Mouse (Mus musculus) thymus, postnatal 0 days (tissue): ENCODE data around the gene Fitm1. TPM values are rescaled to one million over a fixed set of nuclear protein-coding genes. Genes with fewer than 3 reads are reported as not detected.

Experiments
- DNase-seq: peaks from one replicate; pipeline ENCODE4 v3.0.0-alpha.2; 2015; ENCODE audit warnings: low spot score
- polyA plus RNA-seq: library from polyadenylated mRNA; unstranded; fragments of >200 nt; fragmentation: Nextera tagmentation; extraction: Ambion mirVana; gene quantifications from 2 replicates; pipeline ENCODE4 v1.2.1, GENCODE M21; 2015

Fitm1 gene
- polyA plus RNA-seq, 1 experiment from 2014 or later: 0.33 TPM

GRCm38 (mm10) chr14:55596036-55596690, 20.7 kb downstream of the Fitm1 start:
- DNase-seq: no peak

DNA sequence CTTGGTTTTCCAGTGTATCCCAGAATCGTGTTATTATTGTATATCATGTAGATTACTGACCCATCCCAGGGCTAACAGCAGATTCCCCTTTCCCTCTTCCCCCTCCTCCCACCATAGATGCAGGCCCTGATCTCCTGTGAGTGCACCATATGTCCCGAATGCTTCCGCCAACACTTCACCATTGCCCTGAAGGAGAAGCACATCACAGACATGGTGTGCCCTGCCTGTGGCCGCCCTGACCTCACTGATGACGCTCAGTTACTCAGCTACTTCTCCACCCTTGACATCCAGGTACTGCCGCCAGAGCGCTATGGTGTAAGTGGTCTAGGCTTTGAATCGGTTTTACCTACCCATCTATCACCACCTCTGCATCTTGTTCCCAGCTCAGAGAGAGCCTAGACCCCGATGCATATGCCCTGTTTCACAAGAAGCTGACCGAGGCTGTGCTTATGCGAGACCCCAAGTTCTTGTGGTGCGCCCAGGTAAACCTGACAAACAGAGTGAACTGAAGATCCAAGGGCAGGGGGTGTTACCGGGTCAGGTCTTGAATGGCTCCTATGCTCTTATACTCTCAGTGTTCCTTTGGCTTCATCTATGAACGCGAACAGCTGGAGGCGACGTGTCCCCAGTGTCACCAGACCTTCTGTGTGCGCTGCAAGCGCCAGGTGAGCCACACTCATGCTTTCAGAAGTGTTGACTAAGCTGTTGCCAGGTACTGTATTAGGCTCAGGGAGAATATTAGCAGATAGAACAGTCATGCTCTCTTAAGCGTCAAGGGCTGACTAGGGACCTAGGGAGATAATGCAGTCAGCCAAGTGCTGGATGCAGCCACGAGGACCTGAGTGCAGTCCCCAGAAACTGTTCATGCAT, 23.3 kb downstream of the Fitm1 start:
- no peak for DNase-seq

GRCm38 (mm10) chr14:55603271-55603632, 27.8 kb downstream of the Fitm1 start, which contains the start of gene Irf9:
TSS of gene Irf9 (plus strand) at chr14:55603571.
- DNase-seq: no peak

GRCm38 (mm10) chr14:55603633-55604576, 28.5 kb downstream of the Fitm1 start:
- peak; percentile 95 for DNase-seq

DNA sequence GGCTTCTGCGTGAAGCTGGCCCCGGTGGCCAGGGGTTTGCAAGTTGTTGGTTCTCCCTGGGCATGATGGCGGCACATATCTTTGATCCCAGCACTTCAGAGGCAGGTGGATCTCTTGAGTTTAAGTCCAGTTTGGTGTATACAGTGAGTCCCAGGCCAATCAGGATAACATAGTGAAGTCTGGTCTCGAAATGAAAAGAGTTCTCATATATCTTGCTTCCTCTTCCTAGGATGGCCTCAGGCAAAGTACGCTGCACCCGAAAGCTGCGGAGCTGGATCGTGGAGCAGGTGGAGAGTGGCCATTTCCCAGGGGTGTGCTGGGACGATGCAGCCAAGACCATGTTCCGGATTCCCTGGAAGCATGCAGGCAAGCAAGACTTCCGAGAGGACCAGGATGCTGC, 29.4 kb downstream of the Fitm1 start:
- DNase-seq: no peak

DNA sequence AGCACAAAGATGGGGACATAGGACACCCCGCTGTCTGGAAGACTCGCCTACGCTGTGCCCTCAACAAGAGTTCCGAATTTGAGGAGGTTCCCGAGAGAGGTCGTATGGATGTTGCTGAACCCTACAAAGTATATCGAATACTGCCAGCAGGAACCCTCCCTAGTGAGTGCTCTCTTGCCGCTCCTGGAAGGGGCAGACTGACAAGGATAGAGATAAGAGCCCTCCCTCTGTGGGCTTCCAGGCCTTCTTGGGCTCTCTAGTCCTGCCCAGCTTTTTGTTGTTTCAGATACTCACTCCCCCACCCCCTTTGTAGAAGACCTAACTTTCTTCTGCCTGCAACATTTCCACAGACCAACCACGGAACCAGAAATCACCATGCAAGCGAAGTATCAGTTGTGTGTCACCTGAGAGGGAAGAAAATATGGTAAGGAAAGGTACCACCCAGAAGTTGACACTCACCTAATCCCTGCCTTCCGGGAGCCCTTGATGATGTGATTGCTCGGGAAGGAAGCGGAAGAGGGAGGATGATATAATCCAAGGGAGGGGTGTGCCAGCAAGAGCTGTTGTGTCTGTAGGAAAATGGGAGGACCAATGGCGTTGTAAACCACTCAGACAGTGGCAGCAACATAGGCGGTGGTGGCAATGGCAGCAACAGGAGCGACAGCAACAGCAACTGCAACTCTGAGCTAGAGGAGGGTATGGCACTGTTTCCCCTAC, 30.5 kb downstream of the Fitm1 start:
- no peak for DNase-seq

- DNase-seq: no peak
These were observed 32.9 kb downstream of the Fitm1 start for GRCm38 (mm10) chr14:55608339-55608738.

DNA sequence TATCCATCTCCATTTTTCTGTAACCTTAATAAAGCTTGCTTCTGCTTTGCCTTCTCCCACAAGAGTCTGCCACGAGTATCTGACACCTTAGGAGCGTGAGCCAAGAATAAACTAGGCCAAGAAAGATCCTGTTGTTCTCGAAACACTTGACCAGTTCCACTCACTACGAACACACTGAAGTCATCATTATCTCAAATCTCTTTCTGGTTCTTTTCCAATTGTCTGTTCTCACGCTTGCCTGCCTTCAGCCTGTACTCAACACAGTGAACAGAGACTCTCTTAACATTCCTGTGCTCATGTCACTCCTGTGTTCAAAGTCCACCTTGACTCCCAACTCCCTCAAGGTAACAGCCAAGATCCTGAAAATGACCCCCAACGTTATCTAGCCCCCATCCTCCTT, 37.9 kb downstream of the Fitm1 start:
- DNase-seq: no peak

DNA sequence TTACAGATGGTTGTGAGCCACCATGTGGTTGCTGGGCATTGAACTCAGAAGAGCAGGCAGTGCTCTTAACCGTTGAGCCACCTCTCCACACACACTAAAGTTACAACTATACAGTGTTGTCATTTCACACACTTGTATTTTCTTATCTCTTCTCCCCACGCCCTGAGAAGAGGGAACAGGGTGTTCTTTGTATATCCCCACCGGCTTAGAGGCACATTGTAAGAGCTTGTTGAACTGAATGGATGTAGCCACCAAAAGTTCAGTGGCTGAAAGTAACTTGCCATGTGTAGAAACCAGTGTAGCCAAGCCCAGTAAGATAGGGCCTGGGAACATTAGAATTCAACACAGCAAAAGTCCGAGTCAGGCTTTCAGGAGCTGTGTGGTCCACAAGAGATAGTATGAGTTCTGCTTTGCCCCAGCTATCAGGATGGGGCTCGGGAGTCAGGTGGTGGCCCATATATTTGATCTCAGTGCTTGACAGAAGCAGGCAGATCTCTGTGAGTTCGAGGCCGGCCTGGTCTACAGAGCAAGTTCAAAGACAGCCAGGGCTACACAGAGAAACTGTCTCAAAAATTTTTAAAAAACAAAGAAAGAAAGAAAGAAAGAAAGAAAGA, 39.3 kb downstream of the Fitm1 start:
- no peak for DNase-seq

GRCm38 (mm10) chr14:55615876-55616275, 40.5 kb downstream of the Fitm1 start:
- DNase-seq: no peak

GRCm38 (mm10) chr14:55616844-55617243, 41.4 kb downstream of the Fitm1 start:
- no peak for DNase-seq

GRCm38 (mm10) chr14:55617822-55618221, 42.4 kb downstream of the Fitm1 start, which contains the start of gene Rec8:
TSS of gene Rec8 (plus strand) at chr14:55618037.
- peak; percentile 64 for DNase-seq

- no peak for DNase-seq
These were observed 43.2 kb downstream of the Fitm1 start for GRCm38 (mm10) chr14:55618486-55619195.

Other genes starting within 250 kb of the Fitm1 start
- gene Dhrs4, start 96.9 kb upstream of the Fitm1 start, polyA plus RNA-seq: 62.4 and 63.8 TPM in 2 replicates
- 1.1 and 1.3 TPM in 2 replicates for gene Carmil3, start 85.0 kb upstream of the Fitm1 start, polyA plus RNA-seq
- gene Cpne6, start 65.2 kb upstream of the Fitm1 start, polyA plus RNA-seq: 0.31 and 0.39 TPM in 2 replicates
- gene Nrl, start 50.6 kb upstream of the Fitm1 start, polyA plus RNA-seq: 0.07 and 0.08 TPM in 2 replicates
- gene Pck2, start 35.4 kb upstream of the Fitm1 start, polyA plus RNA-seq: 4.7 and 5.6 TPM in 2 replicates
- 50.3 and 55.9 TPM in 2 replicates for gene Dcaf11, start 15.6 kb upstream of the Fitm1 start, polyA plus RNA-seq
- gene A730061H03Rik, start 15.2 kb upstream of the Fitm1 start, polyA plus RNA-seq: 2.1 and 3.2 TPM in 2 replicates
- gene Psme1, start 2.5 kb downstream of the Fitm1 start, polyA plus RNA-seq: 281 and 294 TPM in 2 replicates
- 4.8 and 5.6 TPM in 2 replicates for gene Emc9, start 9.7 kb downstream of the Fitm1 start, polyA plus RNA-seq
- gene Psme2, start 15.5 kb downstream of the Fitm1 start, polyA plus RNA-seq: 604 and 625 TPM in 2 replicates
- gene Rnf31, start 16.1 kb downstream of the Fitm1 start, polyA plus RNA-seq: 18.0 and 22.6 TPM in 2 replicates
- 46.6 and 50.2 TPM in 2 replicates for gene Irf9, start 28.0 kb downstream of the Fitm1 start, polyA plus RNA-seq
- 0.57 and 0.98 TPM in 2 replicates for gene Rec8, start 42.4 kb downstream of the Fitm1 start, polyA plus RNA-seq
- gene Ipo4, start 60.3 kb downstream of the Fitm1 start, polyA plus RNA-seq: 32.8 and 39.6 TPM in 2 replicates
- 0.71 and 1.7 TPM in 2 replicates for gene Gm49378, start 62.3 kb downstream of the Fitm1 start, polyA plus RNA-seq
- 71.6 and 76.7 TPM in 2 replicates for gene Tm9sf1, start 68.2 kb downstream of the Fitm1 start, polyA plus RNA-seq
- 0.62 and 0.81 TPM in 2 replicates for gene Tssk4, start 74.6 kb downstream of the Fitm1 start, polyA plus RNA-seq
- gene Mdp1, start 84.9 kb downstream of the Fitm1 start, polyA plus RNA-seq: 78.1 and 80.2 TPM in 2 replicates
- 67.1 and 71.3 TPM in 2 replicates for gene Gmpr2, start 96.3 kb downstream of the Fitm1 start, polyA plus RNA-seq
- 529 and 550 TPM in 2 replicates for gene Nedd8, start 96.5 kb downstream of the Fitm1 start, polyA plus RNA-seq
- gene Tinf2, start 106.2 kb downstream of the Fitm1 start, polyA plus RNA-seq: 55.4 and 57.7 TPM in 2 replicates
- gene Tgm1, start 138.3 kb downstream of the Fitm1 start, polyA plus RNA-seq: 2.0 and 3.0 TPM in 2 replicates
- gene Rabggta, start 146.6 kb downstream of the Fitm1 start, polyA plus RNA-seq: 32.2 and 39.4 TPM in 2 replicates
- gene Dhrs1, start 170.1 kb downstream of the Fitm1 start, polyA plus RNA-seq: 63.6 and 65.8 TPM in 2 replicates
- 37.8 and 47.2 TPM in 2 replicates for gene Nop9, start 170.1 kb downstream of the Fitm1 start, polyA plus RNA-seq
- 0.14 TPM in 1 of 2 replicates, not detected in the other for gene Cideb, start 182.8 kb downstream of the Fitm1 start, polyA plus RNA-seq
- gene Ltb4r2, start 185.8 kb downstream of the Fitm1 start, polyA plus RNA-seq: 0.78 and 1.2 TPM in 2 replicates
- gene Ltb4r1, start 190.3 kb downstream of the Fitm1 start, polyA plus RNA-seq: 3.7 and 4.3 TPM in 2 replicates
- gene Adcy4, start 208.5 kb downstream of the Fitm1 start, polyA plus RNA-seq: 2.2 and 2.7 TPM in 2 replicates
- gene Ripk3, start 213.2 kb downstream of the Fitm1 start, polyA plus RNA-seq: 70.3 and 76.2 TPM in 2 replicates
- 1.7 and 2.2 TPM in 2 replicates for gene Nfatc4, start 247.5 kb downstream of the Fitm1 start, polyA plus RNA-seq